Comparison of ENCODE assay signal across 7 mouse cellular contexts in the genomic region with DNA sequence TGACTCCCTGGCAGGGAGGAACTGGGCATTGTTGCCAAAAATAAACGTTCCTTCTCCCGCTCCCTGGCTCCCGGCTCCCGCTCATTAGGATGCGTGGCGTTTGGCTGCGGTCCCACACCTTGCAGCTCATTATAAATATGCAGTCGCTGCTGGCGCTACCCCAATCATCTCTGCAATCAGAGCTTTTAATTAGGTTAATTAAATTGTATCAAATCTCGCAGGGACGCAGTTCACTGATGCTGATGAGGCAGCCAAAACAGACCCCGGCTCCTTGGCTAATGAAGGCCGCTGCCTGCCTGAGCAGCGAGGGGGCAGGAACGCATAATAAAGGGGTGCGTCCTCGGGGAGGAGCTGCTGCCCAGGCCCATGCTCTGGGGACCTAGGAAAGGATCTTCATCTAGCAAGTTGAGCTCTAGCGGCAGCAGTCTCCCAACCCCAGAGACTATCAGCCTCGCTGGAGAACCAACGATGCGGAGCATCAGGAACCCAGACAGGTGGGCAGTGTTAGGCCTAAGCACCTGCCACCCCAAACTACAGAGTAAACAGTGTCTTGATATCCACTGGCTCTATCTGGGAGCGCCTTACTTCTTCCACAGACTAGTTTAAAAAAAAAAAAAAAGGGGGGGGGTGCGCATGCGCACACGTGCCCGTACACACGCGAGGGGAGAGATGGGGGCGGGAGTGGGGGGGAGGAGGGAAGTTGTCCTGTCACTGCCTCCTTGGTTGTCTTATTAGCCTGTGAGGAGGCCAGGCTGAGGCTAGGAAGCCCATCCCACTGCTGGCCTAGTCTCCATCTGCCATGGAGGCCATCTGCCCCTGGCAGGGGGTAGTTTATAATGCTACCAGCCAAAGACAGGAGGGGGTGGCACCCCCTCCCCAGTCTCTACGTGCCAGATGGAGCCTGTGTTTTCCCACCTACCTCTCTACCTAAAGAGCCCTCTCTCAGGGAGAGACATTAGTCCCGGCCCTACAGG. TPM values are rescaled to one million over a fixed set of nuclear protein-coding genes. Genes with fewer than 3 reads are reported as not detected.
DNase-seq lines count a peak whose midpoint lies in the region; ATAC-seq lines count a peak whose summit lies in the region.

No protein-coding gene starts in this region.

- peak overlapping the region; percentile 18; the same call in 1 of the 2 replicates for H3K4me3 ChIP-seq in liver, embryonic 11.5 days (ENCODE audit: low read depth, low read length)
- peak overlapping the region; percentile 17 for H3K4me3 ChIP-seq in hindbrain, embryonic 16.5 days (ENCODE audit: low read length)

- H3K36me3 ChIP-seq in liver, embryonic 11.5 days (ENCODE audit: control insufficient read depth, insufficient read depth, low read length): peaks cover under 1% of the 10 kb centered on the region; the same call in 1 of the 2 replicates
- peaks cover 1% of the 10 kb centered on the region; the same call in 1 of the 2 replicates for H3K36me3 ChIP-seq in hindbrain, embryonic 16.5 days (ENCODE audit: control insufficient read depth, insufficient read depth, low read length)

- H3K4me1 ChIP-seq in liver, embryonic 11.5 days (replicated peaks; ENCODE audit: control insufficient read depth, insufficient read depth, low read length): no peaks in the 10 kb centered on the region; the same call in 1 of the 2 replicates
- H3K4me1 ChIP-seq in hindbrain, embryonic 16.5 days (ENCODE audit: control insufficient read depth, insufficient read depth, low read depth, low read length): peaks cover 31% of the 10 kb centered on the region

- H3K4me2 ChIP-seq in liver, embryonic 11.5 days: peak overlapping the region; percentile 50
- peak overlapping the region; percentile 50 for H3K4me2 ChIP-seq in hindbrain, embryonic 16.5 days (ENCODE audit: low read length)

- DNase-seq in liver, embryonic 11.5 days (ENCODE audit: low spot score): no peak
- DNase-seq in liver: no peak
- peak; percentile 79 to 81 for DNase-seq in cerebellum, postnatal 14 days
- peak; percentile 66 for DNase-seq in retina, embryonic 14.5 days (ENCODE audit: low spot score)
- DNase-seq in yolk sac, embryonic 10.5 days (ENCODE audit: low spot score): no peak
- no peak for DNase-seq in thymus, adult 18-20 months

- ATAC-seq in liver, embryonic 11.5 days (replicated peaks; ENCODE audit: low FRiP score): no peak
- peak; percentile 54 for ATAC-seq in hindbrain, embryonic 16.5 days

- 7% methylated on average over 30 of the region's 31 CpGs for WGBS in liver, embryonic 11.5 days
- WGBS in hindbrain, embryonic 16.5 days: 2% methylated on average over 29 of the region's 31 CpGs

- H3K27ac ChIP-seq in liver, embryonic 11.5 days (ENCODE audit: low read depth, low read length): no peak overlapping the region
- H3K27ac ChIP-seq in hindbrain, embryonic 16.5 days (ENCODE audit: low read depth, low read length): peak overlapping the region; percentile 1; the same call in 1 of the 2 replicates

- H3K27me3 ChIP-seq in liver, embryonic 11.5 days (replicated peaks; ENCODE audit: control insufficient read depth, insufficient read depth, low read length): peaks cover 44% of the 10 kb centered on the region
- H3K27me3 ChIP-seq in hindbrain, embryonic 16.5 days (replicated peaks; ENCODE audit: control insufficient read depth, insufficient read depth, low read length): peaks cover 6% of the 10 kb centered on the region; the same call in 1 of the 2 replicates

- no peak overlapping the region for H3K9ac ChIP-seq in liver, embryonic 11.5 days (ENCODE audit: low read depth, low read length)
- peak overlapping the region; percentile 8 for H3K9ac ChIP-seq in hindbrain, embryonic 16.5 days (ENCODE audit: low read depth, low read length)

- H3K9me3 ChIP-seq in liver, embryonic 11.5 days (ENCODE audit: control insufficient read depth, low read length): no peaks in the 10 kb centered on the region
- H3K9me3 ChIP-seq in hindbrain, embryonic 16.5 days (ENCODE audit: control insufficient read depth, low read length): no peaks in the 10 kb centered on the region

RNA-seq across cellular contexts. Expression of a gene that starts 16.0 kb away (rescaled TPM):
- polyA plus RNA-seq in liver, embryonic 11.5 days (2014; fragmentation: Nextera tagmentation; extraction: Ambion mirVana): 0.16 and 0.21 TPM in 2 replicates
- polyA plus RNA-seq in hindbrain, embryonic 16.5 days (2015; fragmentation: Nextera tagmentation; extraction: Ambion mirVana): 3.0 and 6.7 TPM in 2 replicates

RNA-seq across cellular contexts. Expression of a gene that starts 20.8 kb away (rescaled TPM):
- polyA plus RNA-seq in liver, embryonic 11.5 days (2014; fragmentation: Nextera tagmentation; extraction: Ambion mirVana): 73.3 and 80.5 TPM in 2 replicates
- 37.9 TPM in 2 replicates for polyA plus RNA-seq in hindbrain, embryonic 16.5 days (2015; fragmentation: Nextera tagmentation; extraction: Ambion mirVana)

RNA-seq across cellular contexts. Expression of a gene that starts 27.9 kb away (rescaled TPM):
- 5.1 and 6.8 TPM in 2 replicates for polyA plus RNA-seq in liver, embryonic 11.5 days (2014; fragmentation: Nextera tagmentation; extraction: Ambion mirVana)
- polyA plus RNA-seq in hindbrain, embryonic 16.5 days (2015; fragmentation: Nextera tagmentation; extraction: Ambion mirVana): 1.5 and 2.1 TPM in 2 replicates

RNA-seq across cellular contexts. Expression of a gene that starts 41.9 kb away (rescaled TPM):
- polyA plus RNA-seq in liver, embryonic 11.5 days (2014; fragmentation: Nextera tagmentation; extraction: Ambion mirVana): 172 and 182 TPM in 2 replicates
- 86.1 and 93.2 TPM in 2 replicates for polyA plus RNA-seq in hindbrain, embryonic 16.5 days (2015; fragmentation: Nextera tagmentation; extraction: Ambion mirVana)

Comparison
In these comparisons a context has a peak if more than half of its experiments do, and no peak if none do; other contexts are left out.
1. DNase-seq: peak in cerebellum, postnatal 14 days (2 of 2) and retina, embryonic 14.5 days (single experiment); none in liver, embryonic 11.5 days (single experiment), liver (single experiment), yolk sac, embryonic 10.5 days (single experiment) and thymus, adult 18-20 months (0 of 2).